Mouse (Mus musculus) embryonic fibroblast, embryonic 13.5 days (primary cell): ENCODE data around the gene Zfhx3.

Experiments used
- CTCF ChIP-seq: IDR thresholded peaks from 2 replicates; pipeline ENCODE4 v1.5.1; 2011; ENCODE audit warnings: mild to moderate bottlenecking, control low read depth, low read length, moderate library complexity, borderline replicate concordance; ENCODE audit not compliant: insufficient read depth
- POLR2A ChIP-seq: IDR thresholded peaks from 2 replicates; pipeline ENCODE4 v1.6.1; 2011; ENCODE audit warnings: low read depth, mild to moderate bottlenecking, control low read depth, low read length, moderate library complexity

DNA sequence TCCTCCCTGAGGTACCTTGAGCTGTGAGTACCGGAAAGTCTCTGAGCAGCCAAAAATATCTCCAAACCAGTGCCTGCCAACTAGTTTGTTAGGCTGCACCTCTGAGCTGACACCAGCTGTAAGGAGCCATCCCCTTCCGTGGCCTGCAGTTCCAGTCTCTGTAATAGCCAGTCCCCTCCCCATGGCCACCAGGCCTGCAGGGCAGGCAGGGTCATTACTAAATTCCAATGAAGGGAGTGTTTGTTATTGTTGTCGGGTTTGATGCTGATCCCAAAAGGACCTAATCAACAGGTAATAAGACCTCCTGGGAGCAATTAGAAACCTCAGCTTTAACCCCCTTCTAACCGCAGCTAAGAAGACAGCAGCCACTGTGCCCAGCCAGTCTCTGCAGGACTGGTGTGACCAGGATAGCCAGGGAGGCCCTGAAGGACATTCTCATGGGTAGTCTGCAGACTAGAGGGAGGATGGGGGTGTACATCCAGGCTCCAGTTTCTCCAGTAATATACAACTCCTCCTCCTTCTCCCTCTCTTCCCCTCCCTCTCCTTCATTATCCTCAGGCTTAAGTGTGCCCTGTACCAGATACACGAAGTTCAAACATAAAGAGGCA, 719.1 kb downstream of the Zfhx3 start:
- TF ChIP-seq CTCF (no peak), POLR2A (no peak)
